In genomic region chr9:37656931-37657481, GRCm38 (mm10) we compare ENCODE assay signal across 8 mouse cellular contexts. TPM values are rescaled to one million over a fixed set of nuclear protein-coding genes. Genes with fewer than 3 reads are reported as not detected.
DNase-seq lines count a peak whose midpoint lies in the region; ATAC-seq and TF ChIP-seq lines count a peak whose summit lies in the region.

Gene Tbrg1, minus strand, starts transcription at chr9:37657312.

- no peak; the same call in 1 of the 2 replicates for TF ChIP-seq CTCF in gastrocnemius, adult 2 months (IDR thresholded peaks at IDR 0.05)
- no peak for TF ChIP-seq CTCF in hindbrain, postnatal 0 days (IDR thresholded peaks at IDR 0.05; ENCODE audit: low read depth)
- TF ChIP-seq CTCF in left cerebral cortex, adult 2 months (IDR thresholded peaks at IDR 0.05) = no peak; the same call in none of the 2 replicates

- peak within 1 kb of the TSS; percentile 84 for H3K4me3 ChIP-seq in gastrocnemius, adult 2 months
- peak within 1 kb of the TSS; percentile 74 for H3K4me3 ChIP-seq in hindbrain, postnatal 0 days (ENCODE audit: low read length)
- H3K4me3 ChIP-seq in left cerebral cortex, adult 2 months = peak within 1 kb of the TSS; percentile 61

- H3K9ac ChIP-seq in hindbrain, postnatal 0 days (replicated peaks; ENCODE audit: low read length) = peak within 1 kb of the TSS; percentile 63

- under 1% methylated on average over 36 of the region's 36 CpGs for WGBS in hindbrain, postnatal 0 days

- ATAC-seq in common myeloid progenitor, adult 5-6 weeks (replicated peaks; ENCODE audit: low read depth, poor library complexity, severe bottlenecking) = peak; percentile 86
- peak; percentile 96 for ATAC-seq in hindbrain, postnatal 0 days
- ATAC-seq in megakaryocyte, adult 5-6 weeks (ENCODE audit: poor library complexity, severe bottlenecking) = peak; percentile 80

- H3K9me3 ChIP-seq in hindbrain, postnatal 0 days (ENCODE audit: low read length) = no peaks in the 10 kb centered on the region

- H3K27me3 ChIP-seq in hindbrain, postnatal 0 days (ENCODE audit: insufficient read depth, low read length) = no peaks in the 10 kb centered on the region

- H3K4me1 ChIP-seq in hindbrain, postnatal 0 days (ENCODE audit: insufficient read depth, low read length) = peaks cover 10% of the 10 kb centered on the region

- H3K36me3 ChIP-seq in hindbrain, postnatal 0 days (ENCODE audit: insufficient read depth, low read length) = peaks cover 17% of the 10 kb centered on the region; the same call in 1 of the 2 replicates

- intact Hi-C loops in gastrocnemius, adult 2 months (cut with DNase I) = no loop called here
- intact Hi-C loops in left cerebral cortex, adult 2 months (cut with DNase I) = no loop called here

- peak within 1 kb of the TSS; percentile 67 for H3K4me2 ChIP-seq in hindbrain, postnatal 0 days (ENCODE audit: low read depth, low read length)

- peak within 1 kb of the TSS; percentile 89 for H3K27ac ChIP-seq in gastrocnemius, adult 2 months
- H3K27ac ChIP-seq in hindbrain, postnatal 0 days = peak within 1 kb of the TSS; percentile 70; the same call in 1 of the 2 replicates
- H3K27ac ChIP-seq in left cerebral cortex, adult 2 months = peak within 1 kb of the TSS; percentile 84

- DNase-seq in WW6 (ENCODE audit: low read depth, low spot score) = peak; percentile 94
- DNase-seq in gastrocnemius, adult 2 months = peak; percentile 90
- DNase-seq in hindbrain, postnatal 0 days (ENCODE audit: low spot score) = peak; percentile 85
- peak; percentile 76 to 81 for DNase-seq in left cerebral cortex, adult 2 months (ENCODE audit: extremely low spot score in 1 of 2, low spot score in 2 of 2)
- peak; percentile 80 to 85 for DNase-seq in right cerebral cortex, adult 2 months (ENCODE audit: low spot score in 2 of 2)
- peak; percentile 85 for DNase-seq in urinary bladder, postnatal 25 days (ENCODE audit: low spot score)

RNA-seq across cellular contexts. Expression of gene Tbrg1, which starts in this region (rescaled TPM):
- 48.8 and 69.2 TPM in 2 replicates for total RNA-seq in common myeloid progenitor, adult 5-6 weeks (2017)
- total RNA-seq in gastrocnemius, adult 2 months (2021) = 10 to 100 TPM; 29.3 to 31.7 TPM
- total RNA-seq in hindbrain, postnatal 0 days (2014; rRNA removed) = 44.5 and 45.6 TPM in 2 replicates
- polyA plus RNA-seq in hindbrain, postnatal 0 days (2015; fragmentation: Nextera tagmentation; extraction: Ambion mirVana) = 82.9 and 87.7 TPM in 2 replicates
- 10 to 100 TPM; 52.5 to 59.8 TPM for total RNA-seq in left cerebral cortex, adult 2 months (2021)
- total RNA-seq in megakaryocyte, adult 5-6 weeks (2015) = 10.7 and 14.9 TPM in 2 replicates
- total RNA-seq in megakaryocyte, adult 5-6 weeks (2017) = 12.8 and 18.6 TPM in 2 replicates

Comparison
In these comparisons a context has a peak if more than half of its experiments do, and no peak if none do; other contexts are left out.
1. Peak in every context shown above with its lines: DNase-seq, ATAC-seq, H3K4me3 ChIP-seq and H3K27ac ChIP-seq.